Mouse (Mus musculus) MEL (cell line): ENCODE measurements around the gene Rasd2.

Source experiments
- CTCF ChIP-seq, 3 experiments: IDR thresholded peaks in 2 of 3; conservative IDR thresholded peaks in 1 of 3; 2 replicates each; pipeline ENCODE4 v1.5.1; 2011 to 2012; ENCODE audit warnings: low read length in 3 of 3, low read depth in 2 of 3, mild to moderate bottlenecking in 2 of 3, improper control_type of control experiment in 1 of 3, inconsistent platforms in 1 of 3, mixed read lengths in 1 of 3, moderate library complexity in 1 of 3; ENCODE audit not compliant: control insufficient read depth in 1 of 3, insufficient read depth in 1 of 3, poor library complexity in 1 of 3, severe bottlenecking in 1 of 3
- GATA1 ChIP-seq: IDR thresholded peaks from 2 replicates; pipeline ENCODE4 v1.6.1; 2011; ENCODE audit warnings: low read depth, low read length, improper control_type of control experiment
- MEF2A ChIP-seq: IDR thresholded peaks from 2 replicates; pipeline ENCODE4 v1.6.1; 2014; ENCODE audit warnings: low read depth, mild to moderate bottlenecking, inconsistent platforms, low read length, improper control_type of control experiment; ENCODE audit not compliant: poor library complexity, insufficient replicate concordance, severe bottlenecking; ENCODE audit errors: extremely low read depth
- MYB ChIP-seq: IDR thresholded peaks from 2 replicates; pipeline ENCODE4 v1.6.1; 2011; ENCODE audit warnings: mild to moderate bottlenecking, low read depth, low read length, improper control_type of control experiment
- NRF1 ChIP-seq: IDR thresholded peaks from 2 replicates; pipeline ENCODE4 v1.6.1; 2014; ENCODE audit warnings: low read depth, mild to moderate bottlenecking, inconsistent platforms, low read length, improper control_type of control experiment, moderate library complexity; ENCODE audit not compliant: poor library complexity, insufficient read depth, severe bottlenecking
- POLR2A ChIP-seq, 2 experiments: IDR thresholded peaks; 2 replicates each; pipeline ENCODE4 v1.6.1; 2011 to 2012; ENCODE audit warnings: low read length in 2 of 2, mild to moderate bottlenecking in 2 of 2, control low read depth in 1 of 2, improper control_type of control experiment in 1 of 2, low read depth in 1 of 2, moderate library complexity in 1 of 2; ENCODE audit not compliant: control insufficient read depth in 1 of 2, insufficient read depth in 1 of 2, poor library complexity in 1 of 2
- SIN3A ChIP-seq: IDR thresholded peaks from 2 replicates; pipeline ENCODE4 v1.6.1; 2012; ENCODE audit warnings: low read length, improper control_type of control experiment, inconsistent platforms
- TAL1 ChIP-seq: IDR thresholded peaks from 2 replicates; pipeline ENCODE4 v1.6.1; 2012; ENCODE audit warnings: mild to moderate bottlenecking, inconsistent platforms, low read length, moderate library complexity, mixed read lengths
- USF1 ChIP-seq: IDR thresholded peaks from 2 replicates; pipeline ENCODE4 v1.6.1; 2014; ENCODE audit warnings: low read depth, mild to moderate bottlenecking, inconsistent platforms, low read length, improper control_type of control experiment, moderate library complexity
- ZC3H11A ChIP-seq: IDR thresholded peaks from 2 replicates; pipeline ENCODE4 v1.6.1; 2012; ENCODE audit warnings: low read depth, mild to moderate bottlenecking, inconsistent platforms, low read length, improper control_type of control experiment

- TF ChIP-seq CTCF (IDR thresholded peaks at IDR 0.05 in 2 of 3, conservative IDR thresholded peaks at IDR 0.05 in 1 of 3; ENCODE audit: control insufficient read depth in 1 of 3, insufficient read depth in 1 of 3, low read depth in 2 of 3, low read length in 3 of 3, poor library complexity in 1 of 3, severe bottlenecking in 1 of 3) (no peak), TAL1 (no peak), POLR2A (IDR thresholded peaks at IDR 0.05; ENCODE audit: control insufficient read depth in 1 of 2, insufficient read depth in 1 of 2, low read depth in 1 of 2, low read length in 2 of 2, poor library complexity in 1 of 2) (no peak), NRF1 (no peak), MEF2A (no peak), SIN3A (no peak), USF1 (no peak), ZC3H11A (no peak), MYB (no peak), GATA1 (no peak)
Measured at GRCm38 (mm10) chr8:75193022-75193421, 20.7 kb upstream of the Rasd2 start.
